Mouse (Mus musculus): Measurements from ENCODE around the gene Mpst. TPM values are rescaled to one million over a fixed set of nuclear protein-coding genes. Genes with fewer than 3 reads are reported as not detected.
A peak's percentile ranks its signal among the peaks of the same experiment; 100 is the strongest.

Mpst gene
- polyA plus RNA-seq (2015; fragmentation: Nextera tagmentation; extraction: Ambion mirVana): 1.3 and 2.8 TPM in 2 replicates

DNA sequence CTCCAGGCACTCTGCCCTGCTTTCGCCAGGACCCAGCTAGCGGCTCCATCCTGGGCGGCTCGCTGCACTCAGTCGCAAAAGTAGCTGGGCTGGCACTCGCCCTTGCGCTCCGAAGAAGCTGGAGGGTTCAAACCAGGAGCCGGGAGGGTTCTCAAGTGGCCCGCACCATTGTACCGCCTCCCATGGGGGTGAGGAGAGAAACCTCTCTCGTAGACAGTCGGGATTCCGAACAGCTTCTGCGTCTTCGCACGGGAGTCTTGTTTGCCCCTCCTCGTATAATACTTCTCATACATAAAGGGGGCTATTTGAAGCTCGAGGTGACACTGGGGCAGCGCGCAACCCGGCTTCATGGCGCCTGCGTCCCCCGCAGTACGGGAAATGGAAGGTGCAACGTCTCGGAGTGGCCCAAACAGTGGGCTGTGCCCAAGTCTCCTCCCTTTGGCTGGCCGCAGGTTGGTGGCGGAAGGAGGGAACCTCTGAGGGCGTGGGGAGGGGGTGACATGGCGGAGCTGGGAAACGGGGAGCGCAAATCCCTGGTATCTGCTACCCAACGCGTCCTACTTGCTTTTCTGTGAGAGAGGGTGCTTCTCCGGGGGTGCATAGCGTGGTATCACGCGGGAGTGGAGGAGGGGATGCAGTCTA, at the start of gene Mpst:
Gene Mpst (plus strand): TSS at position 124 of the 642 bp plus-strand sequence.
- no peaks in the 10 kb centered on the region for H3K9me3 ChIP-seq
- ATAC-seq: peak; percentile 91
- peak within 1 kb of the TSS; percentile 63 for H3K4me3 ChIP-seq (replicated peaks)
- H3K4me2 ChIP-seq (replicated peaks): peak within 1 kb of the TSS; percentile 85
- H3K4me1 ChIP-seq (replicated peaks): peaks cover 48% of the 10 kb centered on the region
- peaks cover 37% of the 10 kb centered on the region for H3K27me3 ChIP-seq
- WGBS: under 1% methylated on average over 40 of the region's 40 CpGs
- peak within 1 kb of the TSS; percentile 74 for H3K9ac ChIP-seq (replicated peaks)
- H3K27ac ChIP-seq: peak within 1 kb of the TSS; percentile 88
- no peaks in the 10 kb centered on the region for H3K36me3 ChIP-seq

DNA sequence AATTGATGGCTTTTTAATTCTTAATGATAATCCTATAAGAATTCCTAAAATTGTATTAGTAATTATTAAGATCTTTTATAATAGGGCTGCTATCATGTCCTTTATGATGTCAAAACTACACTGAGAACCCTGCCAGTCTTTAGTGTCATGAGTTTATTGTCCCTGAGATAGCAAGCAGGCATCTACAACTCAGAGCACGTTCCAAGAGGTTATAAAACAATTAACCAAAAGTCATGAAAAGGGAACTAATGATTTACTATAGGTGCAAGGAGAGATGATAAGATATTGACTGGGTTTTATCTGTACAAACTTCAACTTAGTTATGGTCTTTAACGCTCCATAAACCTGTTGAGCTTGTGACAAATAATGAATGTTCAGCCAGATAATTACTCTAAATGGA, 40.3 kb upstream of the Mpst start:
- no peak for ATAC-seq
- H3K4me2 ChIP-seq (replicated peaks): no peak overlapping the region
- H3K4me1 ChIP-seq (replicated peaks): no peaks in the 10 kb centered on the region
- peaks cover 6% of the 10 kb centered on the region; the same call in 1 of the 2 replicates for H3K9me3 ChIP-seq
- WGBS: 88% methylated on average over 2 of the region's 2 CpGs
- H3K9ac ChIP-seq (replicated peaks): no peak overlapping the region
- no peak overlapping the region for H3K27ac ChIP-seq
- no peak overlapping the region for H3K4me3 ChIP-seq (replicated peaks)
- no peaks in the 10 kb centered on the region for H3K36me3 ChIP-seq
- H3K27me3 ChIP-seq: peaks cover 24% of the 10 kb centered on the region

- ATAC-seq: no peak
- peaks cover 24% of the 10 kb centered on the region for H3K27me3 ChIP-seq
- H3K27ac ChIP-seq: no peak overlapping the region
- H3K4me1 ChIP-seq (replicated peaks): no peaks in the 10 kb centered on the region
- no peak overlapping the region for H3K4me2 ChIP-seq (replicated peaks)
- no peak overlapping the region for H3K4me3 ChIP-seq (replicated peaks)
- no peaks in the 10 kb centered on the region for H3K36me3 ChIP-seq
- no peak overlapping the region for H3K9ac ChIP-seq (replicated peaks)
- H3K9me3 ChIP-seq: peaks cover 6% of the 10 kb centered on the region; the same call in 1 of the 2 replicates
- 79% methylated on average over 8 of the region's 8 CpGs for WGBS
Observed at GRCm38 (mm10) chr15:78366875-78367274, 39.3 kb upstream of the Mpst start.

DNA sequence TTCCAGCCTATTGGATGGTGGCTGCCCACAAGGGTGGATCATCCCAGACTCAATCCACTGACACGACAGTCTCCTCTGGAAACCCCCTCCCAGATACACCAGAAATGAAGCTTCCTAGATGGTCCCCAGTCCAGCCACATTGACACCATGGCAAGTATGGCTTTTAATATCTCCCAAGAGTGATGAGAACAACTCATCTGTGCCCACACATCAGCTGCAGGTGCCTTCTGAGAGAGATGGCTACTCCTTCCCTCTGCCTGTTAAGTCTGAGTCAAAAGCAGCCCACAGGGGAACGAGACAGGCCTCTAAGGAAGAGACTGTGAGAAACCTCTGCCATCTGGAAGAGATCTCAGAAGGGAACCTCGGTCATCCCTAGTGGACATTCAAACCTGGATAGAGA, 38.4 kb upstream of the Mpst start:
- no peak overlapping the region for H3K4me2 ChIP-seq (replicated peaks)
- 73% methylated on average over 3 of the region's 3 CpGs for WGBS
- peaks cover under 1% of the 10 kb centered on the region; the same call in 1 of the 2 replicates for H3K9me3 ChIP-seq
- H3K9ac ChIP-seq (replicated peaks): no peak overlapping the region
- no peak overlapping the region for H3K4me3 ChIP-seq (replicated peaks)
- no peak for ATAC-seq
- H3K27me3 ChIP-seq: peaks cover 24% of the 10 kb centered on the region
- no peaks in the 10 kb centered on the region for H3K36me3 ChIP-seq
- no peaks in the 10 kb centered on the region for H3K4me1 ChIP-seq (replicated peaks)
- no peak overlapping the region for H3K27ac ChIP-seq

DNA sequence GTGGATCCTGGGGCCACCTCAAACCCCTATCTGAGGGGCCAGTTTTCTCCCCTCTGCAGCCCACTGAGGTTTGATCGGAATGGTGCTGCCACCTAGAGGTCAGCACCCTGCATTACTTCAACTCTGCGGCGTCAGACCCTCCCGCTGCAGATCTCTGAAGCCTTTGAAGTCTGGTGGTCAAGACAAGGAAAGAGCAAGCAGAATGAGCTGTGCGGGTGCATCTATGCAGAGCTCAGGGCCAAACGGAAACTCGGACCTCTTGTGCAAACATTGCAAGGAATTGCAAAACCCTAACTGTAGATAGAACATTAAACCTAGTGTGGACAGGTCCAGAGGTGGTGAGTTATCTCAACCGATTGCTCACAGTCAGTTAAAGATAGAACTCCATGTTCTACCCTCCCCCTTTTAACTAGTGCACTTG, 37.3 kb upstream of the Mpst start:
- peaks cover 21% of the 10 kb centered on the region for H3K27me3 ChIP-seq
- no peak overlapping the region for H3K27ac ChIP-seq
- no peak for ATAC-seq
- H3K9ac ChIP-seq (replicated peaks): no peak overlapping the region
- 13% methylated on average over 8 of the region's 8 CpGs for WGBS
- H3K36me3 ChIP-seq: no peaks in the 10 kb centered on the region
- no peak overlapping the region for H3K4me3 ChIP-seq (replicated peaks)
- H3K4me2 ChIP-seq (replicated peaks): no peak overlapping the region
- no peaks in the 10 kb centered on the region for H3K4me1 ChIP-seq (replicated peaks)
- no peaks in the 10 kb centered on the region for H3K9me3 ChIP-seq

GRCm38 (mm10) chr15:78369641-78370040, 36.6 kb upstream of the Mpst start:
- H3K9me3 ChIP-seq: no peaks in the 10 kb centered on the region
- no peak overlapping the region for H3K27ac ChIP-seq
- ATAC-seq: no peak
- no peaks in the 10 kb centered on the region for H3K4me1 ChIP-seq (replicated peaks)
- WGBS: 53% methylated on average over 1 of the region's 1 CpGs
- no peaks in the 10 kb centered on the region for H3K36me3 ChIP-seq
- no peak overlapping the region for H3K9ac ChIP-seq (replicated peaks)
- H3K27me3 ChIP-seq: peaks cover 21% of the 10 kb centered on the region
- no peak overlapping the region for H3K4me2 ChIP-seq (replicated peaks)
- H3K4me3 ChIP-seq (replicated peaks): no peak overlapping the region

- 84% methylated on average over 3 of the region's 3 CpGs for WGBS
Observed at GRCm38 (mm10) chr15:78372796-78373195, 33.4 kb upstream of the Mpst start.

GRCm38 (mm10) chr15:78374204-78374603, 32.0 kb upstream of the Mpst start:
- H3K36me3 ChIP-seq: no peaks in the 10 kb centered on the region
- H3K4me3 ChIP-seq (replicated peaks): no peak overlapping the region
- H3K9ac ChIP-seq (replicated peaks): no peak overlapping the region
- H3K4me2 ChIP-seq (replicated peaks): no peak overlapping the region
- 70% methylated on average over 3 of the region's 3 CpGs for WGBS
- H3K4me1 ChIP-seq (replicated peaks): no peaks in the 10 kb centered on the region
- no peak for ATAC-seq
- no peak overlapping the region for H3K27ac ChIP-seq
- H3K27me3 ChIP-seq: peaks cover 7% of the 10 kb centered on the region
- no peaks in the 10 kb centered on the region for H3K9me3 ChIP-seq

More at GRCm38 (mm10) chr15:78372796-78373195, 33.4 kb upstream of the Mpst start:
- peaks cover 18% of the 10 kb centered on the region for H3K27me3 ChIP-seq
- no peaks in the 10 kb centered on the region for H3K4me1 ChIP-seq (replicated peaks)
- H3K9me3 ChIP-seq: no peaks in the 10 kb centered on the region
- H3K4me3 ChIP-seq (replicated peaks): no peak overlapping the region
- no peaks in the 10 kb centered on the region for H3K36me3 ChIP-seq
- no peak overlapping the region for H3K9ac ChIP-seq (replicated peaks)
- ATAC-seq: no peak
- no peak overlapping the region for H3K4me2 ChIP-seq (replicated peaks)
- no peak overlapping the region for H3K27ac ChIP-seq

DNA sequence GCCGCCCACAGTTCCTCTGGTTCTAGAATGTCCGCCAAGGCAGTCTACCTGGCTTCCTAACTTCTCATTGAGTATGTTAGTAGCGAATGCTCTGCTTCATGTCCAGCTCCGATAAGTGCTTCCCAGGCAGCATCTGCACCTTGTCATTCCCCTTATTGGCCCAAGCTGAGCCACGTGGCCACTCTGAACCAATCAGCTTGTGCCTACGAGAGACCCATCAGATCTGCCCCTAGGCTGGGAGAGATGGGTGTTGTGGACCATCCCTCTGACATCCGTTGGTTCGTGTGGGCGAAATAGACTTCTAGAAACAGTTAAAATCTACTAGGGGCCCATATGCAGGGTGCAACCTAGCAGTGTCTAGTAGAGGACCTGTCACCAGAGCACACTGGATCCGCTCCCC, 28.4 kb upstream of the Mpst start:
- H3K9me3 ChIP-seq: no peaks in the 10 kb centered on the region
- 89% methylated on average over 10 of the region's 10 CpGs for WGBS
- H3K4me1 ChIP-seq (replicated peaks): 0 out of 2 replicates have a peak, but pooled peaks cover 3% of the 10 kb centered on the region
- ATAC-seq: no peak
- H3K4me3 ChIP-seq (replicated peaks): no peak overlapping the region
- no peaks in the 10 kb centered on the region for H3K36me3 ChIP-seq
- H3K27me3 ChIP-seq: no peaks in the 10 kb centered on the region
- no peak overlapping the region for H3K27ac ChIP-seq
- H3K4me2 ChIP-seq (replicated peaks): no peak overlapping the region
- H3K9ac ChIP-seq (replicated peaks): no peak overlapping the region

DNA sequence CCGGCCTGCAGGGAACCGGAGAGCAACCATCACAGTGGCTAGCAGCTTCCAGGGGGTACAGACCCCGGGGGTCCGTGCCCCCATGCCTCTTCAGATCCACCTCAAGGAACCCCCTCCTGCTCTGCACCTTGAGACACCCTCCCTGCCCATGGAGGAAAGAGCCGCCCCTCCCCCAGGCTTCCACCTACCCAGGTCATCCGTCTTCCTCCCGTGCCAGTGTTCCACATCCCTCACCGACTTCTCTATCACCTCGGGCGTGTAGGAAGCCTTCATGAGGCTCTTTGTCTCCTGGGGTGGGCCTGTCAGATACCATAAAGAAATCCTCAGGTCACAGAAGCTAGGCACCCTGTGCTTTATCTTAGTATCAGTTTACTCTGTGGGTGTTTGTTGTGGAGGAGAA, 27.7 kb upstream of the Mpst start:
- Histone ChIP-seq H3K4me2 (replicated peaks) (no peak overlapping the region), H3K9me3 (no peaks in the 10 kb centered on the region), H3K27ac (no peak overlapping the region), H3K4me3 (replicated peaks) (no peak overlapping the region), H3K4me1 (replicated peaks) (0 out of 2 replicates have a peak, but pooled peaks cover 3% of the 10 kb centered on the region), H3K27me3 (no peaks in the 10 kb centered on the region), H3K9ac (replicated peaks) (no peak overlapping the region), H3K36me3 (no peaks in the 10 kb centered on the region)
- no peak for ATAC-seq
- WGBS: 87% methylated on average over 10 of the region's 10 CpGs

DNA sequence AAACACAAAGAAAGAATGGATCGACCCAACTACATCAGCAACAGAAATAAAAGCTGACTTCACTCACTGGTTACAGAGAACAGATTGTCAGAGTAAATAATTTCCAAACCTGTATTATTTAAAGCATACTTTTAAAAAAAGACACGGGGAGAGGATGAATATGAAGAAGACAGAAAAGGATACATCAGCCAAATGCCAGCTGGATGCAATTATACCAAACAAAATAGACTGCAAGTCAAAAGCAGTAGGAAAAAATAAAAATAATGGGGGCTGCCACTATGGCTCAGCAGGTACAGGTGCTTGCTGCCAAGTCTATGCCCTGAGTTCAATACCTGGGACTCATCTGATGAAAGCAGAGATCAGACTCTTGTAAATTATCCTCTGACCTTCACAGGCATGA, 26.0 kb upstream of the Mpst start:
- no peak overlapping the region for H3K4me3 ChIP-seq (replicated peaks)
- H3K4me1 ChIP-seq (replicated peaks): peaks cover 3% of the 10 kb centered on the region; the same call in 1 of the 2 replicates
- no peaks in the 10 kb centered on the region for H3K9me3 ChIP-seq
- no peak overlapping the region for H3K27ac ChIP-seq
- no peaks in the 10 kb centered on the region for H3K27me3 ChIP-seq
- 90% methylated on average over 2 of the region's 2 CpGs for WGBS
- no peak for ATAC-seq
- no peaks in the 10 kb centered on the region for H3K36me3 ChIP-seq
- no peak overlapping the region for H3K4me2 ChIP-seq (replicated peaks)
- no peak overlapping the region for H3K9ac ChIP-seq (replicated peaks)

DNA sequence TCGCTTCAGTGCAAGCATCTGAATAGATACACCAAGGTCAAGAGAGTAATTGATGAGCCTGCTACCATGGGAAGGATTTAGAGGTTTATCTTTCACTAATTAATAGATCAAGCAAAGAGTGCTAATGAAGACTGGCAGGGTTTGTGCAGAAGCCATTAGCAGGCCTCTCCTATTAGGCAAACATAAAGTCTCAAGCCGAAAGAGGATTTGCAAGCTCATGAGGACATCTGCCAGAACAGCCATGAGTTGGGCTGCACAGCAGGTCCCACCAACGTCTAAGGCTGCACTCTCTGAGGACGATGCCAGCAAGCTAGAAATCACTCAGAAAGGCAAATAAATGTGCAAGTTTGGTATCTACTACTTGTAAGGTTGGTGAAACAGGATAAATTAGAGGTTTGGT, 25.5 kb upstream of the Mpst start:
- no peak for ATAC-seq
- WGBS: 51% methylated on average over 4 of the region's 4 CpGs

DNA sequence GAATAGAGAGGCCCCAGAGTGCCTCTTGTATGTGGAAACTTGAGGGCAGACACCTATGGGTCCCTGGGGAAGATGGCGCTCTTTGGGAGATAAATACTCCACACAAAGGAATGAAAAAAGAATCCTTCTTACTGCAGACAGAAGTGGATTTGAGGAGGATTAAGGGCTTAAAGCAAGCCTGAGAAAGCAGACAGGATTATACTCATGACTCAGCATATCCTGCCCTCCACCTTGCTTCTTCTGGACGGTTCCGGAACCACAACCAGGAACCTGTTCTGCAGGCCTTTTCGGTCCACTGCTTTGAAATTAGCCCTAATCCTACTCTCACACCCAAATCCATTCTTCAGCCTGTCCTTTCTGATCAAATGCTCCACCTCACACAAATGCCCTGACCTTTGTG, 24.1 kb upstream of the Mpst start:
- Histone ChIP-seq H3K9me3 (no peaks in the 10 kb centered on the region), H3K36me3 (no peaks in the 10 kb centered on the region), H3K27ac (no peak overlapping the region), H3K27me3 (no peaks in the 10 kb centered on the region), H3K4me1 (replicated peaks) (peaks cover 3% of the 10 kb centered on the region; the same call in 1 of the 2 replicates), H3K4me2 (replicated peaks) (no peak overlapping the region), H3K4me3 (replicated peaks) (no peak overlapping the region), H3K9ac (replicated peaks) (no peak overlapping the region)
- 71% methylated on average over 4 of the region's 4 CpGs for WGBS
- ATAC-seq: no peak

More for the DNA sequence above, 25.5 kb upstream of the Mpst start:
- Histone ChIP-seq H3K9ac (replicated peaks) (no peak overlapping the region), H3K4me1 (replicated peaks) (peaks cover 3% of the 10 kb centered on the region; the same call in 1 of the 2 replicates), H3K4me2 (replicated peaks) (no peak overlapping the region), H3K36me3 (no peaks in the 10 kb centered on the region), H3K27ac (no peak overlapping the region), H3K4me3 (replicated peaks) (no peak overlapping the region), H3K27me3 (no peaks in the 10 kb centered on the region), H3K9me3 (no peaks in the 10 kb centered on the region)

All from midbrain, embryonic 13.5 days (tissue).